Mouse (Mus musculus): ENCODE measurements around the gene Ctsg.

DNA sequence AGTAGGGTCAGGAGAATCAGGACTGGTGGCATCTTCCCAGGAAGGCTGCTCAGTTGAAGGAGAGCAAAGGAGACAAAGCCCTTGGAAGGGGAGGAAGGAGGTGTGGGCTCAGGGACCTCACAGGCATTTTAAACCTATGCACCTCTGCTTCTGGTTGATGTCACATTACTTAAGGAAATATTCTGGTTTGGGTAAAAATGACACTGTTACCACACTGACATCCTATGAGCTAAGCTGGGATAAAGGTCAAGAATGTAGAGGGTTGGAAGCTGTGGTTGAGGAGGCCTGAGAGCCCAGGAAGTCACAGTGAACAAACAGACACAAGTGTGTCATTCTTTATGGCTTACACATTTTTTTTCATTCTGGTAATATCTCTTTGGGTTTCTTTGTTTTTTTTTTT lies 18.2 kb upstream of the Ctsg start, which contains the start of gene Gzme:
- no peak for TF ChIP-seq CTCF (IDR thresholded peaks at IDR 0.05; ENCODE audit: control insufficient read depth, insufficient read depth, insufficient read length)
- no peak for TF ChIP-seq CEBPB (IDR thresholded peaks at IDR 0.05; ENCODE audit: low read depth)
- no peak for TF ChIP-seq MYOG (IDR thresholded peaks at IDR 0.05; ENCODE audit: control insufficient read depth, extremely low read depth, insufficient read length)
- no peak for TF ChIP-seq MYOD1 (IDR thresholded peaks at IDR 0.05; ENCODE audit: control insufficient read depth, insufficient read length, low read depth)
- no peak for TF ChIP-seq USF1 (IDR thresholded peaks at IDR 0.05; ENCODE audit: low read depth)
- no peak for TF ChIP-seq MAX (IDR thresholded peaks at IDR 0.05)
